Mouse (Mus musculus): ENCODE measurements around the gene Cdk5r2.

GRCm38 (mm10) chr1:74857677-74858076, 2.9 kb downstream of the Cdk5r2 start:
- TF ChIP-seq CTCF (IDR thresholded peaks at IDR 0.05; ENCODE audit: insufficient read depth, low read length): no peak
- no peak for TF ChIP-seq POLR2A (IDR thresholded peaks at IDR 0.05; ENCODE audit: borderline replicate concordance, extremely low read depth, low read depth, low read length)
